Mouse (Mus musculus) yolk sac, embryonic 10.5 days (tissue): ENCODE measurements at regions not wholly inside any gene's neighbourhood (a gene's known extent, or its start where the extent isn't known, plus 50 kb on each side); places are given as distances from the start of the nearest gene placed in this dataset.

Experiments used
- DNase-seq: peaks from one replicate; pipeline ENCODE4 v3.0.0-alpha.2; 2017; ENCODE audit warnings: low spot score

DNA sequence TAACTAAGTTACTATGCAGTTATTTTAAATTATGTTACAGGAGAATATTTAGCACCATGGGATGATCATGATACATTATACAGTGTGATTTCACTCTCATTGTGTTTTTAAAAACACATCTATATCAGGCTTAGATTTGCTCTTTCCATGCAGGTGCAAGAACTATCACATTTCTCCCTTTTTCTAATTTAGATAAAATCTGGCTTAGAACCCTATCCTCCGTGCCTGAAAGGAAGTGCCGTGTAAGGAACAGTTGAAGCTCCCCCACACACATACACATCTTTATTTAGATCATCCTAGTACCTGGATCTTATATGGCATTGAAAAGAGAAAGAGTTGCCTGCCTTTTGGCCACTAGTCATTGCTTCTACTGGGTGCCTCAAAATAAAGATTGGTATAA is 925.0 kb upstream of the Gm7489 start:
- DNase-seq, result no peak

DNA sequence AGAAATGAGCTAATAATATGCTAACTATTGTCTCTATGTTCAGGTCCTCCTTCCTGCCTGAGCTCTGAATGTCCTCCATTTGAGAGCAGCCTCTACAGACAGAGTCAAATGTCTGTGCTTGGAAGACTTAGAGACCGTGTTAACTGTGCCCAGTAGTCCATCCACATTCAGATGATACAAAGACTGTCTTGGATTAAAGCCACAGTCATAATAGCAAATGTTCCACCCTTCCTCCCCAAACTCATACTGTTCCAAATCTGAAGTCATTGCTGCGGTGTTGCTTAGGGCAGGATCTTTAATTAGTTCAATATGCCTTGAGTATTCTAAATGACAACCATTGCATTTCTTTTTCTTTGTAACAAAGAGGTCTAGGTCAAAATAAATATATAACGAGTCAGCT is 923.2 kb upstream of the Gm7489 start:
- DNase-seq, result no peak

DNA sequence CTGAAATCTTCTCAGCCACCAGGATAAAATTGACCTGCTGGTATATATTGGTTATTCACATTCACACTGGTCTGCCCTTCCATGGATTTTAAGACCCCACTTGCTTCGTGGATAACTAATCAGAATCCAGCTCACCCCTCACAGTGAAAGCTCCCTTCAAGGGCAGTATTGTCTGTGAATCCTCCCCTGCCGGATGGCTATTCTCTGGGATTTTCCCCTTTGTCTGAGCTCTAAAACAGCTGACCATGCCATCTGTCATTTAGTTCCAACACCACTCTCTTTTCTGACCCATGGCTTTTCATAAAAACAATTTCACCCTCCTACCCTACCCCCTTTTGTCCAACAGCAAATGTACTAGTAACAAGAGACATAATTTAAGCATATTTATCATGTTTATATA is 920.8 kb upstream of the Gm7489 start:
- no peak for DNase-seq

GRCm38 (mm10) chr15:52964403-52964802 is 920.3 kb upstream of the Gm7489 start:
- no peak for DNase-seq

DNA sequence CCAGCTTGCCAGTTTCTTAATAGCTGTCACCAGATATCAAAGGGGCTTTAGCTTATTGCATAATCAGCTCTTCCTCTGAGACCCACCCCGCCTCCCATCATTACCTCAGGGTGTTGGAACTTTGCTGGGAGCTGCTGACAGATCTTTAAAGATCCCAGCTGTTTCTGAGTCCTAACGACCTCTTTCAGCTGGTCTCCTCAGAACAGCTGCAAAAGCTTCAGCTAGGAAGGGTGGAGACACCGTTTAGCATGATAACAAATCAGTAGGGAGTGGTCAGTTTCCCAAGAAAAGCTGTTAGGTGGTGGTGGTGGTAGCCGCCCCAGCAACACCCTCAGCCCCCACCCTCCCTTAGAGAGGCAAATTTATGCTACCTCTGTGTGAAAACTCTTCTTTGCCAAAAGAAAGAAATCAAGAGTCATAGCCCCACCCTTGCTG is 916.9 kb upstream of the Gm7489 start:
- no peak for DNase-seq

- no peak for DNase-seq
Measured at GRCm38 (mm10) chr15:52982821-52983220, 901.9 kb upstream of the Gm7489 start.

DNA sequence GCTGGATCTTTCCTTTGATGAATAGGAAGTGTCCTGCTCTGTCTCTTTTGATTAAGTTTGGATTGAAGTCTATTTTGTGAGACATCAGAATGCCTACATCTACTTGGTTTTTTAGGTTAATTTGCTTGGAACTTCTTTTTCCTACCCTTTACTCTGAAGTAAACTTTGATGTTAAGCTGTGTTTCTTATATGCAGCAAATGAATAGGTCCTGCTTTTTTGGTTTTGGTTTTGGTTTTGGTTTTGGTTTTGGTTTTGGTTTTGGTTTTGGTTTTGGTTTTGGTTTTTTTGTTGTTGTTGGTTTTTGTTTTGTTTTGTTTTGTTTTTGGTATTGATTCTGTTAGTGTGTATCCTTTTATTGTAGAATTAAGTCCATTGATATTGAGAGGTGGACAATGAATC is 894.1 kb upstream of the Gm7489 start:
- DNase-seq, result no peak

DNA sequence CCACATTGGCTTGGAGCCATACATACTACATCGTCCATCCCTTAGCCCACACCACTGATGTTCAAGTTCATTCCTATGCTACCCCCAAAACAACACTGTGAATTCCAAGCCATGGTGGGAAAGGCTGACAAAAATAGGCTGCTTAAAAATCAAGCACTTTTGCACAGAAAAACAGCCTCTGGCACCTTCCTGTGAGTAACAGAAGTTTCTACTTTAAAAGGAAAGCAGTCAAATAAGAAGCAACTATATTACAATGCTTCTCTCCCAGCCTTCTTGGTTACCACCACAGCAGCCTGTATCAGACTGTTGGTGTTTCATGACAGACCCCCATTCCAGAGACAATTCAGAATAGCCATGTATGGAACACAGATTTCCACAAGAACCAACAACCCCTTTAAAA is 890.4 kb upstream of the Gm7489 start:
- no peak for DNase-seq

- DNase-seq, result no peak
Measured at GRCm38 (mm10) chr15:52999200-52999599, 885.5 kb upstream of the Gm7489 start.

- DNase-seq, result no peak
Measured at GRCm38 (mm10) chr15:52999776-53000175, 884.9 kb upstream of the Gm7489 start.

DNA sequence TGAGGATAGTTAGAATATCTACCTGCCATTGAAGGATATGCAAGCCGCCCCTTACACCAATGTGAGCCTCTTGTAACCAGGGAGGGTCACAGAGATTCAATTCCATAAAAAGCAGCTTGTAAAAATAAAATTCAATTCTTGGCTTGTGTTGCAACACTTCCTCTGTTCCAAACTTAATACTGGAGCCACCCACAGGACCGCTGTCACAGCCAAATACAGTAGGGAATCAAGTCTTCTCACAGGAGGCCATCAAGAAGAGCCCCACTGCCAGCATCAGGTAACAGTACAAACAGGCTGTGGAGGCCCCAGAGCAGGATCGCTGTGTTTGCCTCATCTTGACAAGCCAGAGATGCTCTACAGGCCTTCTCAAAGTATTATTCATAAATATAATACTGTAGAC is 883.3 kb upstream of the Gm7489 start:
- no peak for DNase-seq

DNA sequence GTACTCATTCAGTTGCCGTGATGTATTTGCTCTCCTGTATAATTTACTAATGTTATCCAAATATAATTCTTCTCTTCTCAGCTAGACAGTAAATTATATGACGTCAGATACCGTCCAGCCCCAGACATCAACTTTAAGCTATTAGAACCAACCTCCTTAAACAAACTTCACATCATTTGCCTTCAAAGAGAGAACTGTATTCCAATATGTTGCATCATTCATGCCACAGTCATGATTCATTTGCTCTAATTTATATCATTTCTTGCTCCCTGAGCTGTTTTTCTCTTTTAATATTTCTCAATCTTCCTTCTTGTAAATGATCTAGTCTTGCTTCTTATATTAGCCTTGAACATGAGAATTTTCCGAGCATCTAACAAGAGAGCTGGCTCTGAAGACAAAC is 882.7 kb upstream of the Gm7489 start:
- DNase-seq, result no peak

GRCm38 (mm10) chr15:53004078-53004477 is 880.6 kb upstream of the Gm7489 start:
- no peak for DNase-seq

DNA sequence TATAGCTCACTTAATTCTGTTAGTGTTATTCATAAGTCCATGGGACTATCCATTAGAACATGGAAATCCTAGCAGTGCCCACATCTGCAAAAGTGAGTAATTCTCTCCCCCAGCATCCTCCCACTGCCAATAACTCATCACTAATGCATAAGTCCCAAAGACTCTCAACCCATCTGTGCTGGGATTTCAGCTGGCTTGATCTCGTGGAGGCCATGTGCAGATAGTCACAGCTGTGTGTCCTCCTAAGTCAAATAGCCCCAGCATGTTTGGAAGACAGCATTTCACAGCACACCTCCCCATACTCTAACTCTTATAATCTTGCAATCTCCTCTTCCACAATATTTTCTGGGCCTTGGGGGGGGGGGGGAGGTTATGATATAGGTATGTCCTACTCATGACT is 877.9 kb upstream of the Gm7489 start:
- DNase-seq, result no peak

- DNase-seq, result no peak
Measured at GRCm38 (mm10) chr15:53009337-53009736, 875.4 kb upstream of the Gm7489 start.
